Mouse (Mus musculus) thymus, adult 2 months (tissue): ENCODE results near the gene Zfp609.

Experiments used
- CTCF ChIP-seq: fragments of 200-500 bp; IDR thresholded peaks from 2 replicates; pipeline ENCODE4 v1.5.1; 2012; ENCODE audit warnings: mild to moderate bottlenecking, control low read depth, low read length, moderate library complexity, borderline replicate concordance; ENCODE audit not compliant: control insufficient read depth, poor library complexity, insufficient read depth; ENCODE audit errors: extremely low read depth
- POLR2A ChIP-seq: fragments of 200-500 bp; IDR thresholded peaks from 2 replicates; pipeline ENCODE4 v1.6.1; 2012; ENCODE audit warnings: mild to moderate bottlenecking, low read length, control low read depth, moderate library complexity; ENCODE audit not compliant: control insufficient read depth, poor library complexity, insufficient read depth; ENCODE audit errors: extremely low read depth

GRCm38 (mm10) chr9:65811784-65812183, 15.6 kb downstream of the Zfp609 start:
- TF ChIP-seq POLR2A (no peak), CTCF (no peak)
